Mouse (Mus musculus): ENCODE results near the gene Pkp4. TPM values are rescaled to one million over a fixed set of nuclear protein-coding genes. Genes with fewer than 3 reads are reported as not detected.

Pkp4 gene
- polyA plus RNA-seq, 1 experiment from 2014 or later = 15.0 TPM

DNA sequence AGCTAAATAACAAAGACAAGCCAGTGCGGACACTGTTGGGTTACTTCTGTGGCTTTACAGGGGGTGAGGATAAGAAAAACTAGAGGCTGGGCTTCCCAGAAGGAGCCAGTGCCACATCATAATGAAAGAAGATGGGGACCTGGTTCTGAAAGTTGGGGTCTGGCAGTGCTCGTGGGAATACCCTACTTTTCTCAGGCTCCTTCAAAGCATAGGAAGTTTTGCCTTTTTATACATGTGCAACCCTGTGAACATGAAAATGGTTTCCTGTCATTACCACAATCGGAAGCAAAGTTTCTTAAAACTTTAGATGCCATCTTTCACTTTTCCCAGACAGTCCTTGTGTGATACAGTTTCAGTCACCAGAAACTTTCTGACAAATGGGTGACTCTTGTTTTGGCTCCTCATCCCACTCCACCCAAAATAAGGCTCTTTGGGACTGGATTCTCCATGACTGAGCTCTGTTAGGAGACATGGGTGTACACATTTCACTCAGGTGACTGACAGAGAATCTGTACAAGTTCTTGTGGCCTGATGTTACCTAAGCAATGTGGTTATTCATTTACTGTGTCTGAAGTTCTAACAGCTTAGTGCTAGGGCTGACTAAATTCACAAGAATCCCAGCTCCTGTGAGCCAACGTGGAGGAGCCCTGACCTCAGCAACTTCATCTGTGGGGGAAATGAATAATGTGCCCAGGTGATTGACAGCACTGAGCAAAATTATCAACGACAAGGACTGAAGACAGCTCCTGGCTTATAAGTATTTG, 179.3 kb downstream of the Pkp4 start:
- H3K4me1 ChIP-seq = peaks cover 14% of the 10 kb centered on the region
- H3K9me3 ChIP-seq (replicated peaks) = no peaks in the 10 kb centered on the region
- no peak overlapping the region for H3K4me3 ChIP-seq
- peaks cover 59% of the 10 kb centered on the region for H3K36me3 ChIP-seq
- no peaks in the 10 kb centered on the region for H3K27me3 ChIP-seq (ENCODE audit: low read depth, poor library complexity, severe bottlenecking)
- WGBS = 93% methylated on average over 5 of the region's 5 CpGs
- DNase-seq (ENCODE audit: low spot score) = no peak
- H3K27ac ChIP-seq = peak overlapping the region; percentile 14; the same call in 1 of the 2 replicates

DNA sequence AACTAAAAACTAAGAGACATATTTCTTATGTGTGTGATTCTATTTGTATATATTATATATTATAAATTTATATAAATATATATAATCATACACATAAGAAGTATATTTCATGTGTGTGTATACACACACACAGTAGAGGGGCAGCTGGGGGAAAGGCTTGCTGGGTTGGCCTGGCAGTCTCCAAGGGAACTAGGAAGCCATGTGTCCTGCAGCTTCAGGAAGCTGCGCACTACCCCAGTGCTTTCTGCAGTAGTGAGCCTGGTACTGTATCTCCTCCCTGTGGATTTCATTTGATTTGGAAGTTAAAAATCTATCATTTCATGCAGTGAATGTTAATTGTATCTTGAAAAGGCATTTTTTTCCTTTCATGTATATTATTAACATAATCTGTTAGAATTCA, 180.2 kb downstream of the Pkp4 start:
- H3K27me3 ChIP-seq (ENCODE audit: low read depth, poor library complexity, severe bottlenecking) = no peaks in the 10 kb centered on the region
- no peak for DNase-seq (ENCODE audit: low spot score)
- peaks cover 14% of the 10 kb centered on the region for H3K4me1 ChIP-seq
- H3K36me3 ChIP-seq = peaks cover 67% of the 10 kb centered on the region
- H3K4me3 ChIP-seq = no peak overlapping the region
- H3K27ac ChIP-seq = no peak overlapping the region
- no peaks in the 10 kb centered on the region for H3K9me3 ChIP-seq (replicated peaks)
- WGBS = 100% methylated on average over 1 of the region's 1 CpGs

DNA sequence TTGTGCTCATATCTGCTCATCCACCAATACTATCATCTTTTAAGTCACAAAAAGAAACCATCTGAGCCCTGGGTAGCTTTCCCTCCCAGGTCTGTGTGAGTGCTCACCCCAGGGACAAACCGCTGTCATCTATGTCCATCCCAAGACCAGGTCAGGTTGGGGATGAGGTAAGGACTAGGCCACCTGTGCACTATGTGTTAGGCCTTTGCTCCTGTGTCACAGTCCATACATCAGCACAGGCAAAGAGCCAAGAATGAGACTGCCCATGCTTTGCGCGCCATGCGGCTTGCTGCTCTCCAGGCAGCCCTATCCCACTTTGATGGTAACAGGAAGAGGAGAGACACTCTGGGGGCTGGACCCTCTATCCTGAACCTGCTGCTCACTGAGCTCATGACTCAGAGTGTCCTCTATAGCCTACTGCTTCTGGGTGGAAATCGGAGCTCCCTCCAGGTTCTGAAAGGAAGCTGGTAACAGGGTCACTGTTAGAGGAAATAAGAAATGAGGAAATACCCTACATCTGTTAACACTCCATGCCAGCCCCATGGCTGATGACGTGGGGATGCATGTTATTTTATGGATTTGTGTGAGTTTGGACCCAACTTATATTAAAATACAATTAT, 182.1 kb downstream of the Pkp4 start:
- 91% methylated on average over 6 of the region's 6 CpGs for WGBS
- Histone ChIP-seq H3K9me3 (replicated peaks) (no peaks in the 10 kb centered on the region), H3K27me3 (ENCODE audit: low read depth, poor library complexity, severe bottlenecking) (no peaks in the 10 kb centered on the region), H3K27ac (no peak overlapping the region), H3K36me3 (peaks cover 65% of the 10 kb centered on the region), H3K4me3 (no peak overlapping the region), H3K4me1 (peaks cover 10% of the 10 kb centered on the region)
- DNase-seq (ENCODE audit: low spot score) = no peak

DNA sequence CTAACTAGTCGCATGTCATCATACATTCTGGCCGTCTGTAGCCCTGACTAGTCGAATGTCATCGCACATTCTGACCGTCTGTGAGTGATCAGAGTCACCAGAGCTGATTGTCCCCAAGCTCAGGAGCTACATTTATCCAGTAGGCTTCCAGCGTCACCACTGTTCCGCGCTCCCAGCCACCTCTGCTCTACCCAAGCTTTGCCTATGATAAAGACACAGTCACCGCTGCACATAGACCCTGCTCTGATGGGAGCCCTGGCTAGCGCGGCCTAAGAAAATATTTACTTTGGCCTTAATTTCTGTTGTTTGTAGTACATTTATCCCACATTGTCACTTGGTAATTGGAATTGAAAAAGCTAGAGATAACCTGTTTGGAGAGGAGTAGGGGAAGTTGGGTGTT, 183.2 kb downstream of the Pkp4 start:
- no peak for DNase-seq (ENCODE audit: low spot score)
- H3K36me3 ChIP-seq = peaks cover 70% of the 10 kb centered on the region
- WGBS = 94% methylated on average over 11 of the region's 11 CpGs
- H3K4me1 ChIP-seq = no peaks in the 10 kb centered on the region
- no peaks in the 10 kb centered on the region for H3K9me3 ChIP-seq (replicated peaks)
- H3K27ac ChIP-seq = no peak overlapping the region
- H3K27me3 ChIP-seq (ENCODE audit: low read depth, poor library complexity, severe bottlenecking) = no peaks in the 10 kb centered on the region
- no peak overlapping the region for H3K4me3 ChIP-seq

DNA sequence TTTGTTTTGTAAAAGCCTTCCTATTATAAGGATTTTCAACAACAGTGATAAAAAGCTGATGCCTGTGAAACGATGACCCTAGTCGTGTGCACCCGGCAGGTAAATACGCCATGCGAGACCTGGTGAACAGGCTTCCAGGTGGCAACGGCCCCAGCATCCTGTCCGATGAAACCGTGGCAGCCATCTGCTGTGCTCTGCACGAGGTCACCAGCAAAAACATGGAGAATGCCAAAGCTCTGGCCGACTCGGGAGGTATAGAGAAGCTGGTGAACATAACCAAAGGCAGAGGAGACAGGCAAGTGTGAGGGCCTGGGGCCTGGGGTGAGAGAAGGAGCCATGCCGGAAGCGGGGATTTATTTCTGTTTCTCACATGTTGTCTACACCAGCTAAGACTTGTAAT, 184.0 kb downstream of the Pkp4 start:
- 96% methylated on average over 13 of the region's 13 CpGs for WGBS
- Histone ChIP-seq H3K27ac (no peak overlapping the region), H3K4me1 (no peaks in the 10 kb centered on the region), H3K9me3 (replicated peaks) (no peaks in the 10 kb centered on the region), H3K4me3 (no peak overlapping the region), H3K27me3 (ENCODE audit: low read depth, poor library complexity, severe bottlenecking) (no peaks in the 10 kb centered on the region), H3K36me3 (peaks cover 68% of the 10 kb centered on the region)
- DNase-seq (ENCODE audit: low spot score) = no peak

DNA sequence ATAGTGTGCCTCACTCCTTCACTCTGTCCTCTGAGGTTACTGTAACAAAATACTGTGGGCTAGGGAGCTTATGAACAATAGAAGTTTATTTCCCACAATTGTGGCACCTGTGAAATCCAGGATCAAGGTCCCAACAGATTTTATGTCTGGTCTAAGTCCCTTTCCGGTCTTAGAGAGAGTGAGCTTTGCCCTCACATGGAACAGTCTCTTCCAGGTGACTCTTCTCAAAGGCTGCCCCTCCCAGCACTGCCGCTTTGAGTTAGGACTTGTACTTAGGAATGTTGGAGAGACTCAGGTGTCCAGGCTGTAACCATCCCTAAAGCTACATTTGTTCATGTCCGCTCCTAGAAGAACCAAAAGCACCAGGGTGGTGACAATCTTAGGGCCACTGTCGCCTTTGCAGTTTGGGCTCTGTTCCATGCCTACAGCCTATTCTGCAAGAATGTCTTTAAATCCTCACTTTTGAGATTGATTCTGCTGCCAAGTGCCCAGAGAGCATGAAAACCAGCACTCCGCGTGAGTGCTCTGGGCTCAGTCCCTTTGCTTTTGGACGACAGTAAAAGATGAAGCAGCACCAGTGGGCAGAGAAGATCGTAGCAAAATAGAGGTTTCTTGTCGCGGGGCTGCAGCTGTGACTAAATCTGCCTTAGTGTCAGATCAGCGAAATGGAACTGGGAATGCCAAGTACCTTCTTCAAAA, 184.6 kb downstream of the Pkp4 start:
- no peak overlapping the region for H3K27ac ChIP-seq
- H3K4me1 ChIP-seq = no peaks in the 10 kb centered on the region; the same call in 1 of the 2 replicates
- H3K36me3 ChIP-seq = peaks cover 62% of the 10 kb centered on the region
- 92% methylated on average over 11 of the region's 11 CpGs for WGBS
- DNase-seq (ENCODE audit: low spot score) = no peak
- no peak overlapping the region for H3K4me3 ChIP-seq
- no peaks in the 10 kb centered on the region for H3K9me3 ChIP-seq (replicated peaks)
- no peaks in the 10 kb centered on the region for H3K27me3 ChIP-seq (ENCODE audit: low read depth, poor library complexity, severe bottlenecking)

DNA sequence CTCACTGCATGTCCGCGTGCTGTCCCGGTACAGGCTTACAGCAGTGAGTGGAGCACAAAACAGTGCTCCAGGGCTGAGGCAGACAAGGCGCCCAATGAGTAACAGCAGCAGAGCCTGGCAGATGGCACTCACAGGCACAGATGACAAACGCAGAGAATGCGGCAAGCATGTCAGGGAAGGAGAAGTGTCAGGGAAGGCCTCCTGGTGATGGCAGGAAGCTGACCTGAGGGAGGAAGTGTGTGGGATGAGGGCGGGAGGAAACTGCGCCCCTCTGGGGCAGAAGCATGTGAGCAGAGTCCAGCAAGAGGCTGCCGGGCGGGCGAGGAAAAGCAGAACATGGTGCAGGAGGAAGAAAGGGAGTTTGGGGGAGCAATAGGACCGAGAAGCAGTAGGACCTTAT, 185.8 kb downstream of the Pkp4 start:
- no peaks in the 10 kb centered on the region for H3K9me3 ChIP-seq (replicated peaks)
- H3K27me3 ChIP-seq (ENCODE audit: low read depth, poor library complexity, severe bottlenecking) = no peaks in the 10 kb centered on the region
- no peaks in the 10 kb centered on the region; the same call in 1 of the 2 replicates for H3K4me1 ChIP-seq
- 89% methylated on average over 12 of the region's 12 CpGs for WGBS
- no peak overlapping the region for H3K4me3 ChIP-seq
- H3K27ac ChIP-seq = peak overlapping the region; percentile 23; the same call in 1 of the 2 replicates
- peaks cover 63% of the 10 kb centered on the region for H3K36me3 ChIP-seq
- no peak for DNase-seq (ENCODE audit: low spot score)

DNA sequence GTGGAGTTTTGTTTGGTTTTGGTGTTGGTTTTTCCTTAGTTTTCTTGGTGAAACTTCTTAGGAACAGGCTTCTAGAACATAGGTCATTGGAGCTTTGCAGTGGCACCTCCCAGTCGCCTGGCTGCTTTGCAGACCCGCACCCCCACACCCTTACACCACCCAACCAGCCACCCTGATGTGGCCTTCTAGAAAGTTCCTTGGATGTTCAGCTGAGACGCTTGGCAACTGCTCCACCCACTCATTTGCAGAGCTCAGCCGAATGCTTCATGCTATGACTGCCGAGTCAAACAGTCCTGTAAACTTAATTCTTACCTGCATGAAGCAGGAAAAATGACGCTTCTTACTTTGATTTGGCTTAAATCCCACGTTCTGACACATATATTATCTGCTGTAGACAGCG, 187.9 kb downstream of the Pkp4 start:
- Histone ChIP-seq H3K4me3 (no peak overlapping the region), H3K9me3 (replicated peaks) (no peaks in the 10 kb centered on the region), H3K27me3 (ENCODE audit: low read depth, poor library complexity, severe bottlenecking) (no peaks in the 10 kb centered on the region), H3K4me1 (no peaks in the 10 kb centered on the region; the same call in 1 of the 2 replicates), H3K27ac (no peak overlapping the region), H3K36me3 (peaks cover 55% of the 10 kb centered on the region)
- no peak for DNase-seq (ENCODE audit: low spot score)
- WGBS = 94% methylated on average over 8 of the region's 8 CpGs

DNA sequence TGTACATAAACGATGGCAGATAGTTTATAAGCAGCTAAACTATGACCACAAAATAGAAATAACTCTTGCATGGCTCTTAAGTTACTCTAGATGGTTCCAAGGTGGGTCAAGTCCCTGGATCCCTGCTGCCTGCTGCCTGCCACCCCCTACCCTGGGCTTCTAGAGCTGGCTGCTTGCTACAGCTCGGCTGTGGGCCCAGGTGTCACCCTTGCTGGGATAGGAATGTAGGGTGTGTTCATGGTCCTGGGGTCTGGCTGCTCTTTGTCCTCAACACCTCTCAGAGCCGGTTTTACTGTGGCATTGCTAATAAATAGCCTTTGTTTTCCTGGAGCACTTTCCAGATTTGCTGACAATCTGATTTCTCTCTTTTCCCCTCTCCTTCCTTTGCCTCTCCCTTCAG, 189.4 kb downstream of the Pkp4 start:
- H3K4me3 ChIP-seq = no peak overlapping the region
- DNase-seq (ENCODE audit: low spot score) = no peak
- no peaks in the 10 kb centered on the region for H3K9me3 ChIP-seq (replicated peaks)
- no peaks in the 10 kb centered on the region; the same call in 1 of the 2 replicates for H3K4me1 ChIP-seq
- WGBS = 71% methylated on average over 3 of the region's 3 CpGs
- H3K27me3 ChIP-seq (ENCODE audit: low read depth, poor library complexity, severe bottlenecking) = no peaks in the 10 kb centered on the region
- peaks cover 54% of the 10 kb centered on the region for H3K36me3 ChIP-seq
- H3K27ac ChIP-seq = no peak overlapping the region

DNA sequence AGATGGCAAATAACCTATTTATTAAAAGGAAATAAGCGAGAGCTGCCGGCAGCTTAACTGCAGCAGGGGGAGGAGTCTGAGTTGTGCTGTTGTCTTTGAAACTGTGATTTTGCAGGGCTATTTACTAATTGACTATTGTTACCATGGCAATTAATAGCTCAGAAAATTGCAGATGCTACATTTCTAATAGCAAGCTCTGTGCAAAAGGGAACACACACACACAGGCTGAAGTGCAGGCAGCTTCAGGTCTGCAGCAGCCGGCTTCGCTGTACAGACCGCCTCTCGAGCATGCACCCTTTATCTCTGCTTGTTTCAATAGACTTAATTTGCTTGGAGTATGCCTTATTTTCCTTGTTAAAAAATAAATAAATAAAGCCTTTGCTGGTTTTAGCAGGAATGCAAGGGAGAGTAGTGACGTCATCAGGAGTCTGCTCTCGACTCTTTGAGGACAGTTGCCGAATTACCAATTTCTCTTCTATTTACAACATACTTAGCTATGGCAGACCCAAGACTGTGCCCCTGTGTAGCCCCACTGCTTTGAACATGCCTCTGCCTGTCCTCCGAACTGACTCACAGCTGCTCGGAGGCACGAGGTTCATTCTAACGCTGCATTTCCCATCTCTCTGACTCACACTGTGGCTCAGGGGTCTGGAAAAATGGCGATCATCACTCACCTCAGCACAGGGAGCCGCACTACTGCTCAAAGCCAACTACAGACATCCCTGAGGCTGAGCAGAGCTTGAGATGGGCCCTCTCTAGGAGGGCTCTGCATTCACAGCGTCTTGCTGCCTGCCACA, 190.9 kb downstream of the Pkp4 start:
- Histone ChIP-seq H3K27ac (no peak overlapping the region; the same call in 1 of the 2 replicates), H3K9me3 (replicated peaks) (no peaks in the 10 kb centered on the region), H3K36me3 (peaks cover 53% of the 10 kb centered on the region), H3K27me3 (ENCODE audit: low read depth, poor library complexity, severe bottlenecking) (no peaks in the 10 kb centered on the region), H3K4me3 (no peak overlapping the region), H3K4me1 (no peaks in the 10 kb centered on the region; the same call in 1 of the 2 replicates)
- no peak for DNase-seq (ENCODE audit: low spot score)
- WGBS = 79% methylated on average over 16 of the region's 16 CpGs

DNA sequence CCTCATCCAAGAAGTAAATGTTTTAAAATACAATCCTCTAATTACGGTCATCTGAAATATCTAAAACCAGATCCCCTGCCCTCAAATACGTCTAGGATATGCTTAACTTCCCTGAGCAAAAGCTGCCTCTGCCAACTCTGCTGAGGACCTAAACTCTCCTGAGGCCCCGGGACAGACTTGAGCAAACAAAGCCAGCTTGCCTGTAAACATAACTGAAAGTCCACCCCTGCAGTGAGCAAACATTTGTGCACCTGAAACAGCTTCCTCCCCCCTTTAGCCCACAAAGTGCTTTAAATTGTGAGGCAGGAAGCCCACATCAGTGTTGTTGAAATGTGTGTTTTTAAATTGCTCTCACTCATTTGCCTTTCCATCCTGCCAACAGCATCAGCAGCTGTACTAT, 193.2 kb downstream of the Pkp4 start:
- no peak overlapping the region for H3K4me3 ChIP-seq
- DNase-seq (ENCODE audit: low spot score) = no peak
- H3K4me1 ChIP-seq = no peaks in the 10 kb centered on the region; the same call in 1 of the 2 replicates
- WGBS = 91% methylated on average over 3 of the region's 3 CpGs
- H3K27ac ChIP-seq = no peak overlapping the region
- H3K36me3 ChIP-seq = peaks cover 37% of the 10 kb centered on the region
- no peaks in the 10 kb centered on the region for H3K27me3 ChIP-seq (ENCODE audit: low read depth, poor library complexity, severe bottlenecking)
- H3K9me3 ChIP-seq (replicated peaks) = no peaks in the 10 kb centered on the region

DNA sequence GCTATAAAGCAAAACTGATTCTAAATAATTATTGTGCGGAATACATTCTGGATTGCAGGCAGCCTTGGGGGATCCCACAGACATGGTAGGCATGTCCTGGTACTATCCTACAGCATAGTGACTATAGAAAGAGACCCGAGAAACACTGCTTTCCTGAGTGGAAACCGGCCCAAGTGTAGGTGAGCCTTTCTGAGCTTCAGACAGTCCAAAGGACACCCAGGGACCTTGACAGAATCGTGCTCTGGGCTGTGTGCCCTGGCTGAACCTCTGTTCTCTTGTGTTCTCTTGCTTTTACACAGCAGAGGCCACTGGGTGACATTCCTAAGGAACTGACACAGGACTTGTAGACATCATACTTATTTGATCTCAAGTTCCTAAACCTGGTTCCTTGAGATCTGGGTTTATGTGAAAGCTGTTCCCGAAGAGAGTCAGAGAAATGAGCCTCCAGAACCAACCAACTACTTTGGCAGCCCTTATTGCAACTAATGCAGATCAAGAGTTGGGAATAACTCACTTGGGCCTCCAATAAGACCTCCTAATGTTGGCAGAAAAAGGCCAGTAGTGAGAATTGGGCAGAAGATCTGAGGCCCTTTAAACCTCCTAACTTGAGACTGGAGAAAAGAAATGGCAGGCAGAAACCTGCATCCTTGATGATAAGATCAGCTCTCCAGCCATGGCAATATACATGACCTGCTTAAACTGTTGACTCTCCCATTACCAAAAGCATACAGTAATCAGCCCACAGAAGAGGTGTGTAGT, 195.1 kb downstream of the Pkp4 start:
- H3K4me3 ChIP-seq = no peak overlapping the region
- 95% methylated on average over 5 of the region's 5 CpGs for WGBS
- H3K4me1 ChIP-seq = no peaks in the 10 kb centered on the region
- DNase-seq (ENCODE audit: low spot score) = no peak
- no peak overlapping the region for H3K27ac ChIP-seq
- H3K9me3 ChIP-seq (replicated peaks) = no peaks in the 10 kb centered on the region
- no peaks in the 10 kb centered on the region for H3K27me3 ChIP-seq (ENCODE audit: low read depth, poor library complexity, severe bottlenecking)
- peaks cover 31% of the 10 kb centered on the region for H3K36me3 ChIP-seq

All from limb, embryonic 10.5 days (tissue).